Mouse (Mus musculus) G1E (cell line): ENCODE measurements around the gene Krtap11-1. TPM values are rescaled to one million over a fixed set of nuclear protein-coding genes. Genes with fewer than 3 reads are reported as not detected.

Experiments used
- ATAC-seq: 2 replicates; pipeline ENCODE4 v1.8.0; 2016; ENCODE audit warnings: mild to moderate bottlenecking; ENCODE audit not compliant: insufficient number of reproducible peaks, poor library complexity, low FRiP score, severe bottlenecking; ENCODE audit errors: extremely low read depth
- DNase-seq: peaks from one replicate; pipeline ENCODE4 v3.0.0; 2012; ENCODE audit warnings: low spot score
- H3K27me3 ChIP-seq: 2 replicates; pipeline ENCODE4 v1.6.1; 2012; ENCODE audit warnings: mild to moderate bottlenecking, low read length, inconsistent platforms; ENCODE audit not compliant: insufficient read depth
- H3K36me3 ChIP-seq: replicated peaks from 2 replicates; pipeline ENCODE3; 2012; ENCODE audit warnings: mild to moderate bottlenecking, inconsistent platforms
- H3K4me1 ChIP-seq: 2 replicates; pipeline ENCODE4 v1.6.1; 2012; ENCODE audit warnings: low read depth, low read length, inconsistent platforms, mixed read lengths; ENCODE audit not compliant: insufficient read depth
- H3K4me3 ChIP-seq: 2 replicates; pipeline ENCODE4 v1.5.1; 2012; ENCODE audit warnings: low read depth, mild to moderate bottlenecking, inconsistent platforms, low read length, moderate library complexity, mixed read lengths
- H3K9me3 ChIP-seq: replicated peaks from 2 replicates; pipeline ENCODE4 v1.6.1; 2012; ENCODE audit warnings: inconsistent platforms
- CTCF ChIP-seq: IDR thresholded peaks from 2 replicates; pipeline ENCODE4 v1.5.1; 2012; ENCODE audit warnings: low read depth, low read length, inconsistent platforms, mixed read lengths
- GATA1 ChIP-seq: IDR thresholded peaks from 2 replicates; pipeline ENCODE4 v1.6.1; 2012; ENCODE audit warnings: borderline replicate concordance, low read length, inconsistent platforms, mixed read lengths
- GATA2 ChIP-seq: IDR thresholded peaks from 2 replicates; pipeline ENCODE4 v1.6.1; 2012; ENCODE audit warnings: low read depth, low read length, inconsistent platforms, borderline replicate concordance
- POLR2AphosphoS5 ChIP-seq: IDR thresholded peaks from 2 replicates; pipeline ENCODE4 v1.6.1; 2012; ENCODE audit warnings: low read depth, low read length, inconsistent platforms; ENCODE audit not compliant: insufficient replicate concordance
- TAL1 ChIP-seq: conservative IDR thresholded peaks from 2 replicates; pipeline ENCODE4 v1.6.1; 2012; ENCODE audit warnings: low read depth, low read length, inconsistent platforms, mixed read lengths
- polyA plus RNA-seq: library from polyadenylated mRNA; stranded (reverse); fragments of >175 nt; gene quantifications from 2 replicates; pipeline ENCODE4 v1.2.3, GENCODE M21; 2012
- total RNA-seq, 2 experiments: library from RNA; stranded (forward) in 1 of 2; stranded (reverse) in 1 of 2; fragments of 200-1000 nt in 1 of 2; fragments of >200 nt in 1 of 2; fragmentation: Nextera tagmentation in 1 of 2; gene quantifications; 2 replicates each; pipeline ENCODE4 v1.2.3; 2014 to 2017

The Krtap11-1 gene
- total and polyA plus RNA-seq, 3 experiments = not detected

- Histone ChIP-seq H3K4me3 (no peak overlapping the region), H3K4me1 (no peaks in the 10 kb centered on the region), H3K27me3 (no peaks in the 10 kb centered on the region), H3K36me3 (no peaks in the 10 kb centered on the region), H3K9me3 (peaks cover 31% of the 10 kb centered on the region)
- ATAC-seq (no peak), DNase-seq (no peak)
- no peak for TF ChIP-seq POLR2AphosphoS5
- TF ChIP-seq GATA2 = no peak
- no peak for TF ChIP-seq CTCF
- no peak for TF ChIP-seq GATA1
- TF ChIP-seq TAL1 = no peak
These were observed 16.2 kb upstream of the Krtap11-1 start for GRCm38 (mm10) chr16:89587209-89587608.

- peaks cover 35% of the 10 kb centered on the region for H3K9me3 ChIP-seq
- no peak for TF ChIP-seq CTCF
- no peak for TF ChIP-seq POLR2AphosphoS5
- no peaks in the 10 kb centered on the region for H3K4me1 ChIP-seq
- no peaks in the 10 kb centered on the region for H3K27me3 ChIP-seq
- H3K36me3 ChIP-seq = no peaks in the 10 kb centered on the region
- H3K4me3 ChIP-seq = no peak overlapping the region
- ATAC-seq (no peak), DNase-seq (no peak)
These were observed 14.9 kb upstream of the Krtap11-1 start for GRCm38 (mm10) chr16:89585604-89586508.

GRCm38 (mm10) chr16:89581658-89582057 is 10.7 kb upstream of the Krtap11-1 start:
- H3K4me1 ChIP-seq = no peaks in the 10 kb centered on the region
- no peaks in the 10 kb centered on the region for H3K27me3 ChIP-seq
- H3K9me3 ChIP-seq = peaks cover 38% of the 10 kb centered on the region
- ATAC-seq (no peak), DNase-seq (no peak)
- no peaks in the 10 kb centered on the region for H3K36me3 ChIP-seq
- TF ChIP-seq TAL1 (no peak), GATA2 (no peak), POLR2AphosphoS5 (no peak), CTCF (no peak), GATA1 (no peak)
- no peak overlapping the region for H3K4me3 ChIP-seq

- no peak overlapping the region for H3K4me3 ChIP-seq
- DNase-seq = no peak
- TF ChIP-seq POLR2AphosphoS5 (no peak), GATA1 (no peak), CTCF (no peak), GATA2 (no peak), TAL1 (no peak)
- no peaks in the 10 kb centered on the region for H3K4me1 ChIP-seq
- ATAC-seq = no peak
- no peaks in the 10 kb centered on the region; the same call in 1 of the 2 replicates for H3K27me3 ChIP-seq
- no peaks in the 10 kb centered on the region for H3K36me3 ChIP-seq
- H3K9me3 ChIP-seq = peaks cover 52% of the 10 kb centered on the region
These were observed 467 bp downstream of the Krtap11-1 start for GRCm38 (mm10) chr16:89570516-89570915.

GRCm38 (mm10) chr16:89569136-89569535 is 1.8 kb downstream of the Krtap11-1 start:
- no peaks in the 10 kb centered on the region for H3K36me3 ChIP-seq
- peaks cover 49% of the 10 kb centered on the region for H3K9me3 ChIP-seq
- no peak for DNase-seq
- no peaks in the 10 kb centered on the region; the same call in 1 of the 2 replicates for H3K27me3 ChIP-seq
- H3K4me1 ChIP-seq = no peaks in the 10 kb centered on the region
- H3K4me3 ChIP-seq = no peak overlapping the region
- TF ChIP-seq POLR2AphosphoS5 = no peak
- no peak for TF ChIP-seq GATA1
- no peak for TF ChIP-seq CTCF
- no peak for TF ChIP-seq TAL1
- no peak for TF ChIP-seq GATA2
- no peak for ATAC-seq

GRCm38 (mm10) chr16:89568141-89568540 is 2.8 kb downstream of the Krtap11-1 start:
- peaks cover 51% of the 10 kb centered on the region for H3K9me3 ChIP-seq
- no peak for TF ChIP-seq TAL1
- TF ChIP-seq GATA1 = no peak
- no peak for TF ChIP-seq POLR2AphosphoS5
- no peak for TF ChIP-seq GATA2
- TF ChIP-seq CTCF = no peak
- ATAC-seq (no peak), DNase-seq (no peak)
- no peaks in the 10 kb centered on the region for H3K4me1 ChIP-seq
- no peaks in the 10 kb centered on the region; the same call in 1 of the 2 replicates for H3K27me3 ChIP-seq
- H3K4me3 ChIP-seq = no peak overlapping the region
- H3K36me3 ChIP-seq = no peaks in the 10 kb centered on the region

- Histone ChIP-seq H3K4me1 (no peaks in the 10 kb centered on the region), H3K9me3 (peaks cover 8% of the 10 kb centered on the region), H3K36me3 (no peaks in the 10 kb centered on the region), H3K4me3 (no peak overlapping the region), H3K27me3 (no peaks in the 10 kb centered on the region)
- no peak for DNase-seq
- TF ChIP-seq POLR2AphosphoS5 (no peak), GATA2 (no peak), GATA1 (no peak), TAL1 (no peak), CTCF (no peak)
- no peak for ATAC-seq
These were observed 20.7 kb downstream of the Krtap11-1 start for GRCm38 (mm10) chr16:89550298-89550697.
